Mouse (Mus musculus): ENCODE data around the gene Cx3cr1.

Gene Cx3cr1

GRCm38 (mm10) chr9:119937005-119937773 lies 132.5 kb downstream of the Cx3cr1 start, which contains the start of the genes Gorasp1 and Ttc21a:
Gorasp1 (minus strand) TSS chr9:119937565.
Ttc21a (plus strand) TSS chr9:119937606.
- DNase-seq (ENCODE audit: low read depth) = peak; percentile 83

GRCm38 (mm10) chr9:119933675-119934074 lies 136.0 kb downstream of the Cx3cr1 start:
- DNase-seq (ENCODE audit: low read depth) = no peak

DNA sequence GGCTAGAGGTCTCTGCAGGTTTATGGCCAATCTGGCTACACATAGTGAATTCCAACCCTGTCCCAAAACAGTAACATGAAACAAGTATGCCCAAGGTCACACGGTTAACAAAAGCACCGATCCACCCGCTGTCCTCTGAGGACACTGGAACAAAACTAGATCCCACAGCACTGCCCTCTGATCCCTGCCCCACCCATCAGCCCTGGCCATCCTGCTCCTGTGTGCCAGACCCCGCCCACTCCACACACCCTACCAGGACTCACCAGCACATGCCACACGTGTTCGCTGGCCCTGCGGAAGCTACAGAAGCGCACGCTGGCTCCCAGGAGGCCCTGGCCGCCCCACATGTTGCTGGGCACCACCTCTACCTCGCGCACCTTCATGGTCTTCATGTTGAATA lies 137.3 kb downstream of the Cx3cr1 start:
- DNase-seq (ENCODE audit: low read depth) = no peak

GRCm38 (mm10) chr9:119926497-119926896 lies 143.2 kb downstream of the Cx3cr1 start:
- DNase-seq (ENCODE audit: low read depth) = no peak

DNA sequence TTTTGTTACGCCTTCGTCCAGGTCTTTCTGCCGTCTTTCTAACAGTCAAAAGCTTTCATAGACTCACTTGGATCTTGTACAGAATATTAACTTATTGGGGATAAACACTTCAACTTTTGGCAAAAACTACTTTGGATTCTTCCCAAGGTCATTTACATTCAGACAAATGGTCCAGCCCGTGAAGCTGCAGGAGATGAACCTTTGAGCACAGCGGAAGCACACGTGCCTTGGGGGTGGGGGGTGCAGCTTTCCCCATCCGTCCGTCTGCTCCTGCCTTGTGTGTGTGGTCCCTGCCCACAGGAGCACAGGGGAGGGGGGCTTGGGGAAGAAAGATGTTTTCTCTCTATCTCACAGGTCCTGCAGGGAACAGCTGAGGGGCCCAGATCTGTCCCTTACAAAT lies 143.9 kb downstream of the Cx3cr1 start:
- DNase-seq (ENCODE audit: low read depth) = no peak

GRCm38 (mm10) chr9:119925120-119925657 lies 144.5 kb downstream of the Cx3cr1 start:
- no peak for DNase-seq (ENCODE audit: low read depth)

- DNase-seq (ENCODE audit: low read depth) = no peak
These were observed 146.2 kb downstream of the Cx3cr1 start for GRCm38 (mm10) chr9:119923462-119923861.

DNA sequence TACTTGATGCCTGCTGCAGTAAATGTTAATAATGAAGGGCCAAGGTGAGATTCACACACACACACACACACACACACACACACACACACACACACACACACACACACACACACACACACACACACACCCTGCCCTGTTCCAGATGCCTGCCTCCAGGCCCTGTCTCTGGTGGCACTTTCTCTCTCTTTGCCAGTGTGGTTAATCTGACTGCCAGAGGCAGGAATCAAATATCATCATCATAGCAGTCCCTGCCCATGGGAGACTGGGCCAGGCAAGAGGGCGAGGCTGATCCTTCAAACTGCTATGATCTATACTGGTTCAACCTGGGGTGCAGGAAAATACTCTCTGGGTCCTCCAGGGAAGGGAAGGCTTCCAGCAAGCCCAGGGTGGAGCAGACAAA lies 149.8 kb downstream of the Cx3cr1 start:
- DNase-seq (ENCODE audit: low read depth) = no peak

GRCm38 (mm10) chr9:119913087-119913838 lies 156.4 kb downstream of the Cx3cr1 start:
- no peak for DNase-seq (ENCODE audit: low read depth)

DNA sequence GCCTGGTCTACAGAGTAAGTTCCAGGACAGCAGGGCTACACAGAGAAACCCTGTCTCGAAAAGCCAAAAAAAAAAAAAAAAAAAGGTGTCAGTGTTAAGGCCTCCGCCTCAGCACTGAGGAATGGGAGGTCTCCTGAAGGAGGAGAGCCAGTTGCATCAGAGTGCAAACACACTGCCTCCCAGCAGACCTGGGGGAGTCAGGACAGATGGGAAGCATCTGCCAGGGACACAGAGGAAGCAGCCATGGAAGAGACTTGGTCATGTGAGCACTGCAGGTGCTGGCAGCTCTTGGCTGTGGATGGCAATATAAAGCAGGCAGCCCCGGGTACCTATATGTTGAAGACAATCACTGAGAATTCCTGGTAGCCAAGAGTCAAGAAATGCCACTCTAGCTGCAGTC lies 159.7 kb downstream of the Cx3cr1 start:
- no peak for DNase-seq (ENCODE audit: low read depth)

GRCm38 (mm10) chr9:119908708-119909107 lies 161.0 kb downstream of the Cx3cr1 start:
- DNase-seq (ENCODE audit: low read depth) = no peak

- DNase-seq (ENCODE audit: low read depth) = no peak
These were observed 167.1 kb downstream of the Cx3cr1 start for GRCm38 (mm10) chr9:119902410-119903151.

- no peak for DNase-seq (ENCODE audit: low read depth)
These were observed 170.2 kb downstream of the Cx3cr1 start for GRCm38 (mm10) chr9:119899446-119899845.

DNA sequence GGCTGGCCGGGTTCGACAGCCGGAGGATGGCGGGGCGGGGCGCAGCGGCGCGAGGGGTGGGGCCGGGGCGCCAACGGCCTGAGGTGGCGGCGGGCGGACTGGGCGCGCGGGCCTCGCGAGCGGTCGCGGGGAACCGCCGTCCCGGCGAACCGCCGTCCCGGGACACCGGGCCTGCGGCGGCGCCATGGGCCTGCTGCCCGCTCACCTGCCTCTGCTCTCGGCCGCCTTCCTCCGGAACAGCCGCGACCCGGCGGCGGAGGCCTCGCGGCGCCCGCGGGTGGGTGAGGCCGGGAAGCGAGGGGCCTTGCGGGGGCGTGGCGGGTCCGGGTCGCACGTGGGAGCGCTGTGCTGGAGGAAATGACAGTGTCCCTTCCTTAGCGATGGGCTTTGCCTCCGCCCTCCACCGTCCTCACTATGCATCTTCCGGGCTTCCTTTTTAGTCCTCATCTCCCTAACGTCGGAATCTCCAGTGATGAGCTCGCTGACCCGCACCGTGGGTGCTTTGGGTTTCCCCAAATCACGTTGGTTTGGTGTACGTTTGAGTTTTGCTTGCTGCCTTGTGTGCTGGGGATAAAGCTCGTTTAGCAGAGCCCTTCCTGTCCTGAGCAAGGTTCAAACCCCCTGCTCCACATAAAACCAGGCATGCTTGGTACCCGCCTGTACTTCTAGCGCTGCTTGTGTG lies 174.5 kb downstream of the Cx3cr1 start:
- peak; percentile 26 for DNase-seq (ENCODE audit: low read depth)

DNA sequence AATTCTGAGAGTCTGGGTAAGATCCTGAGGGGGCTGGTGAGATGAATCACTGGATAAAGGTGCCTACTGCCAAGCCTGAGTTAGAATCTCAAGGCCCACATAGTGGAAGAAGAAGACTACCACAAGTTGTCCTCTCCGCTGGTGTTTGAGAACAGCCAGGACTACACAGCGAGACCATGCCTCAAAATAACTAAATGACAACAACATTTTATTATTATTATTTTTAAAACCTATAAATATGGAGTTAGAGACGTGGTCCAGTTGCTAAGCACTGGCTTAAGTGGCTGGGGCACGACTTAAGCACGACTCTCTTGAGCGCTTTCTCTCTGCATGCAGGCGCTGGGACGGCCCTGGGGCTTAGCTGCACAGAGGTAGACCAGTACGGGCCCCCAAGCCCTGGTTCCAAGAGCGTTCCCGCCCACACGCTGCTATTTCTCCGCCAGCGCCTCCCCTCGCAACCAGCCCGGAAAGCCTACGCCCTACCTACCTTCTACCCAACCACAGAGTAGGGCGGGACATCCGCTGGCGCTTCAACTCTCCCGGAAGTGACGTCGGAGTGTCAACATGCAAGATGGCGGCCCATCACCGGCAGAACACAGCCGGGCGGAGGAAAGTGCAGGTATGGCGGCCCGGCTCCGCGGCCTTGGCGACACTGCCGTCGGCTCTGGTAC lies 175.2 kb downstream of the Cx3cr1 start, which contains the start of gene Wdr48:
TSS of gene Wdr48 (plus strand) at position 540 of the 671 bp plus-strand sequence.
- peak; percentile 99 for DNase-seq (ENCODE audit: low read depth)

DNA sequence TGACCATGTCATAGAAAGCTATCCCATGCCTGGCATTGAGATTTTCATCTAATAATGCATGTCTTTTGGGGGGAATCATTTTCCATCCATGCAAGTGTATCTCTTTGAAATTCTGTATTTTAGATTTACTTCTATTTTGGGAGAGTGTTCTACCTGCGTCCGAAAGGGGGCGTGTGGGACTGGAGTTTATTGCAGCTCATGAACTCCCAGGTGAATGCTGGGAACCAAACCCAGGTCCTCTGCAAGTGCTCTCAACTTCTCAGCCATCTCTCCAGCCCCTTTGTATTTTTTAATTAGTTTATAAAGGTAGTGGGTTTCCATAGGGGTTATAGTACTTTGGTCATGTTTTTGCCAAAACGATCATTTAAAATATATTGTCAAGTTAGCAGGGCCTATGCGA lies 175.8 kb downstream of the Cx3cr1 start:
- DNase-seq (ENCODE audit: low read depth) = no peak

- DNase-seq (ENCODE audit: low read depth) = peak; percentile 22
These were observed 179.0 kb downstream of the Cx3cr1 start for GRCm38 (mm10) chr9:119890692-119891091.

GRCm38 (mm10) chr9:119889446-119889845 lies 180.2 kb downstream of the Cx3cr1 start:
- no peak for DNase-seq (ENCODE audit: low read depth)

DNA sequence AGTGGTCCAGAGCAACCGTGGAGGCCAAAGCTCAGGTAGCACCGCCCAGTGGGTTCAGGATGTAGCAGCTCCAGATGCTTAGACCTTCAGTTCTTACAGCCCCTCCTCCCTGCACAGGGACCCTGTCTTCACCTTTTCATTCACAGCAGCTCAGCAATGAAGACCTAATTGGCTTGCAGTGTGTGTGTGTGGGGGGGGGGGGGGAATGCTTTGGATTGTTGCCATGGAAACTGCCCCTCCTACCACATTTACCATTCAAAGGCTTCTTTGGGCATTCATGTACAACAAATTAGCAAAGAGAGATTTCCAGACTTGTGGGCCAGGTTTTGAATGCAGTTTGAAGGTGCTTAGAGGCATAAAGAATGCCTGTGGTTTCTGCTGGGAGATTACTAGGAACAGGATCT lies 180.8 kb downstream of the Cx3cr1 start:
- DNase-seq (ENCODE audit: low read depth) = no peak

DNA sequence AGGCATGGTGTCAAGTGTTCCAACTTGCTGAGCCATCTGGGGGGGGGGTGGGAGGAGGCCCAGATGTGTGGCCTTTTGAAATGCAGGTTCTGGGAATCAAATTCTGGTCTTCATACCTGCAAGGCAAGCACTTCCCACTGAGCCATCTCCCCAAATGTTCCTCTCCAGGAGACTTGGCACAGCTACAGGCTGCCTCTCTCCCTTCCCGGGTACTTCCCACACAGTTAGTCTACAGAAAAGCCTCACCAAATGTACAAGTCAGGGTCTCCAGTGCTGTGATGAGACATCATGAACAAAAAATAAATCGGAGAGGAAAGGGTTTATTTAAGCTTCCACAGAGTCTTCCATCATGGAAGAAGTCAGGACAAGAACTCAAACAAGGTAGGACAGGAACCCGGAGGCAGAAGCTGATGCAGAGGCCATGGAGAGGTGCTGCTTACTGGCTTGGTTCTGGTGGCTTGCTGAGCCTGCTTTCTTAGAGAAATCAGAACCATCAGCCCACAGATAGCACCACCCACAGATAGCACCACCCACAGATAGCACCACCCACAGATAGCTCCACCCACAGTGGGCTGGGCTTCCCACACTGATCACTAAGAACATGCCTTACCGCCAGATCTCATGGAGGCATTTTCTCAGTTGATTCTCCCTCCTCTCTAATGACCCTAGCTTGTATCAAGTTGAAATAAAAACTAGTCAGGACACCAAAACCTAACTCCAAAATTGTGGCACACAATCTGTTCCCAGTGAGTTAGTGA lies 182.4 kb downstream of the Cx3cr1 start:
- no peak for DNase-seq (ENCODE audit: low read depth)
